Mouse (Mus musculus): ENCODE measurements around the gene Cmip.

GRCm38 (mm10) chr8:117376997-117377396, 120.1 kb downstream of the Cmip start:
- no peak for TF ChIP-seq POLR2A (IDR thresholded peaks at IDR 0.05; ENCODE audit: insufficient read length, low read depth)
- TF ChIP-seq E2F4 (IDR thresholded peaks at IDR 0.05; ENCODE audit: insufficient read depth) = no peak
- no peak for TF ChIP-seq CEBPB (IDR thresholded peaks at IDR 0.05; ENCODE audit: insufficient read depth, poor library complexity, severe bottlenecking)
- no peak for TF ChIP-seq MYOG (IDR thresholded peaks at IDR 0.05; ENCODE audit: control insufficient read depth in 1 of 3, insufficient read depth in 1 of 3, insufficient read length in 2 of 3, low read depth in 2 of 3)
- TF ChIP-seq TCF12 (IDR thresholded peaks at IDR 0.05; ENCODE audit: insufficient read depth, poor library complexity, severe bottlenecking) = no peak
- no peak for TF ChIP-seq MAX (IDR thresholded peaks at IDR 0.05; ENCODE audit: low read depth)
- no peak for TF ChIP-seq TCF3 (IDR thresholded peaks at IDR 0.05; ENCODE audit: insufficient read length, low read depth)
- TF ChIP-seq POLR2AphosphoS2 (IDR thresholded peaks at IDR 0.05; ENCODE audit: insufficient read length, low read depth) = no peak
